Mouse (Mus musculus) c-Kit-negative CD71-positive TER-119-positive erythroid progenitor cells, embryonic 14.5 days (primary cell): ENCODE data around the gene Dyrk4.
A peak's percentile ranks its signal among the peaks of the same experiment; 100 is the strongest.

Experiments used
- DNase-seq: peaks from one replicate; pipeline ENCODE4 v3.0.0-alpha.2; 2013; ENCODE audit warnings: low read depth, low spot score

Dyrk4 gene

DNA sequence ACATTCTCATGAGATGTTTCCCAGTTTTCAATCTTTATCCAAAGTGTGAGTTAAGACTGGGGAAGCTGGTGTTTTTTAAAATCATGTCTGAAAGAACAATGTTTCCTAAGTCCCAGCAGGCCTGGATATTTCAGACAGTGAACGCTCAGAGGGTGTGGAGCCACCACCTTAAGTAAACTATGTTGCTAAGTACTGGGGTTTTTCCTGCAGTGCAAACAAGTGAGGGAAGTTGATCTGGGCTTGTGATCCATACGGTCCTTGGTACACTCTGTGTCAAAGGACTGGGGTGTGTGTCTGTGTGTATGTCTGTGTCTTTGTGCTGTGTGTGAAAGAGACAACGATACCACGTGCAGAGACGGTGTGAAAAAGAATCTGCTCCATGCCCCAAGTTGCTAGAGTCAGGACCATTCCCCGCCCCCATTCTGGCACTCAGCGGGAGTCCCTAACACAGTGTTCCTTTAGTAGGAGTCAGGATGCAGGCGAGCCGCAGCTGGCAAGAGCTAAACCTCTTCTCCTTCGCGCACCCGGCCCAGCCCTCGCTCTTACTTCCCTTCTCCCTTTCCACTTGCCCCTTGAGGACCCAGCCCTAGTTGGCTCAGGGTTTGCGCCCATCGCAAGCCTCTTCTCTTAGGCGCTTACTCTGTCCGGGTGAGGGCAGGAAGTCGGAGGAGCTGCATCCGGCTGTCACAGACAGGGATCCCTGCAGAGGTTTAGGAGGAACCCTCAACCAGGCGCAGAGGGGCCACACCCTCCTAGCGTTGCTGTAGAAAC lies at the start of gene Dyrk4:
Gene Dyrk4, minus strand, starts transcription at position 729 of the 771 bp plus-strand sequence.
- no peak for DNase-seq

DNA sequence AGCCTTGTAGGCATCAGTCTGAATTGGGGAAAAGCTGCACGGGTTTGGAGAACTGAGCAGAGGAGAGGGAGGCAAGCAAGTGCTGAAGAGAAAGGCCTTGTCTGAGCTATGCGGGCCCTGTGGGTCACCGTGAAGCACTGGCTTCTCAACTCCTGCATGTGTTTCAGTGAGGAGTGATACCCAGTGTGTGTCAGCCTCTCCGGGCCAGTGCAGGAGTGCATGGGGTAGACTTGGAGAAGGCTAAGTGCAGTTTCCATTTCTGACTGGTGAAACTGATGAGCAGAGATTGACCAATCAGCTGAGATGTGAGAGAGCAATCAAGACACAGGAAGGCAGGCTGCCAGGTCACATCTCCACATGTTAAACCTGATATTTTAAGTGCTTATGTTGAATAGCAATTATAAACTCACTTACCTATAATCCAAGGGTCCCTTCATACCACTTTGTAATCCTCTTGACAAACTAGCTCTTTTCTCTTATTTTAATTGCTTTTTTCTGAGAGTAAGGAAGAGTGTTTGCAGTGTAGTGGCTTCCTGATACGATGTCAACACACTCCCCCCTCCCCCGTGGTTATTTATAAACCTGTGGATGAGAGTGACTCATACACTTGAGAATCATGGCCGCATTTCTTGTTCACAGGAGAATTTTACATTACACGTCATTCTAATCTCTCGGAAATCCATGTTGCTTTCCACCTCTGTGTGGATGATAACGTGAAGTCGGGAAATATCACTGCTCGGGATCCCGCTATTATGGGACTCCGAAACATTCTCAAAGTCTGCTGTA lies 44.8 kb upstream of the Dyrk4 start:
- no peak for DNase-seq

DNA sequence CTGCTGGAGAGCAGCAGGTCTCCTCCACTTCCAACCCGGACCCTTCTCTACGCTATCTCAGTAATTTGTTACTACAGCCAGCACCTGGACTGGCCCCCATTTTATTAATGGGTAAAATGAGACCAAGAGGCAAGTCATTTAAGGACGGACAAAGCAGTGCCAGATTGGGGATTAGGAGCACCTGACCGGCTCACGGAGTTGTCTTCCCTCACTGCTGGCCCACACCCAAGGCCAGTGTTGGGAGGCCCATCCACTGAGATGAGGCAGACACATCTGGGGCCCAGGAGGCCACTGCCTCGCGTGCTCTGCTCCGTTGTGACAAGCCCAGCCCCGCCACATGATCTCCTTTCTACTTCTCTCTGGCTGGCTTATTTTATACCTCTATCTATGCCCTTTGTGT lies 41.8 kb upstream of the Dyrk4 start:
- DNase-seq, result no peak

DNA sequence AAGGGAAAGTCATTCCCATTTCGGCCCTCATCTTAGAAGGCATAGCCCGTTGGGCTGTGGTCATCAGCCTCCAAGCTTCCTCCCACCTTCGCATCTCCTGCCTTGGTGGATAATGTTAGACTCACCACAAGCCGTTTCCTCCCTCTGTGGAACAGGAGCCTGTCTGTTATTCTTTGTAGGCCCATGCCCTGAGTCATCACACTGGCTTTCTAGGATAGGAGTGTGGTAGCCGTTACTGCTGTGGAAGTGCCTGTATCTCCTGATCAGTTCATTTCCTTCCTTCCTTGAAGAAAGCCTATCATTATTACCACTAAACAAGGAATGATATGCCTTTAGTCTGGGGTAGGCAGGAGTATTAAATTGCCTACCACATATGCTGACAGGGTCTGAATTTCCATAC lies 41.1 kb upstream of the Dyrk4 start:
- DNase-seq, result no peak

DNA sequence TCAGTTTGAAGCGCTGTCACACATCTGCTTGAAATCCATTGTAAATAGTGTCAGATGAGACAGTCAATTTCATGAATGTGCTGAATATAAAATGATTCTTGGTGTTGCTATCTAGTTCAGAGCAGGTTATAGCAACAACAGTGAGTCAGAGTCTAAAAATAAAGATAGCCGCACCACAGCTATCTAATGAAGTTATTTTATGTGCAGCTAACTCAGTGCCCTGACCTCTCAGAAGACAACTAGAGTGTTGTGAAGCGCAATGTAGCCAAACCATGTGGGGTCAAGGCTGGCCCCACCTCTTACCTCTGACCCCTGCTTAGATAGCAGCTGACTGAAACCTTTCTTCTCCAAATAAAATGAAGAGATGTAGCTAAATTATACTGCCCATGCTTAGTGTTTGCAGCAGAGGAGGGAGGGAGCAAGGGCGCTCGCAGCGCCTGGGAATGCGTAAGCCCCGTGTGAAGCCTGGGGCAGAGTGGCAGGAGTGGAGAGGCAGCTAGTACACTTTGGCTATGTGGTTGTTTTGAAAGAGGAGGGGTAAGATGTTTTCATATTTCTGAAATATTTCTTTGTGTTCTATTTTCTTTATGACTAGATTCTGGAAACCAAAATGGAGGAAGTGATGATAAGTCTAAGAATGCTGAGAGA lies 39.9 kb upstream of the Dyrk4 start:
- DNase-seq, result no peak

DNA sequence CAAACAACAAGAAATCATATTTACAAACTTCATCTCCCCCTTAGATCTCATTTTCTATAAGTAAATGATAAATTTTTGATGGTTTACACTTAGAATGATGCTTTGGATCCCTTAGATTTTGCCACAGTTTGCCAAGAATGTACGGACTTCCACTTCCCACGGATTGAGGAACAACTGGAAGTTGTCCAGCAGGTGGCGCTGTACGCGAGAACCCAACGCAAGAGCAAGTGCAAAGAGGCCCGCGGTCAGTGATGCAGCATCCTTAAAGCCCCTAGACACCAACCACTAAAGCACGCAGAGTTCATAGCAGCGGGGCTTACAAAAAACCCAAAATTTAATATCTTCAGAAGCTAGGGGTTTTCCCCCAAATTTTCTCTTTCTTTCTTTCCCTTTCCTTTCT lies 34.1 kb upstream of the Dyrk4 start:
- peak; percentile 49 for DNase-seq

DNA sequence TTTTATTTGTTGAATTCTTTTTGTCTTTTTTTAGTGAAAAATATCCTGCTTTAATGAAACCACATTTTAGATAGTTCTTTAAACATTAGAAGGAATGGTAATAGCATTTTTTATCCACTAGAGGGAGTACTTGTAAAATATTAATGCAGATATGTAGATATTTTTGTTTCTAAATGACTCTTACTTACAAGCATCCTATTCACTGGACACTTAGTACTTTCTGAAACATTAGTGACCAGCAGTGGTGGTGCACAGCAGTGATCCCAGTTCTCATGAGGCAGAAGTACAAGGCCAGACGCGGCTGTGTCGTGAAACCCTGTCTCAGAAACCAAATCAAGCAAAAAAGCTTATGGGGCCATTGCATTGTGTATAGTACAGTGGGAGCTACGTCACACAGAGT lies 26.7 kb upstream of the Dyrk4 start:
- peak; percentile 22 for DNase-seq

DNA sequence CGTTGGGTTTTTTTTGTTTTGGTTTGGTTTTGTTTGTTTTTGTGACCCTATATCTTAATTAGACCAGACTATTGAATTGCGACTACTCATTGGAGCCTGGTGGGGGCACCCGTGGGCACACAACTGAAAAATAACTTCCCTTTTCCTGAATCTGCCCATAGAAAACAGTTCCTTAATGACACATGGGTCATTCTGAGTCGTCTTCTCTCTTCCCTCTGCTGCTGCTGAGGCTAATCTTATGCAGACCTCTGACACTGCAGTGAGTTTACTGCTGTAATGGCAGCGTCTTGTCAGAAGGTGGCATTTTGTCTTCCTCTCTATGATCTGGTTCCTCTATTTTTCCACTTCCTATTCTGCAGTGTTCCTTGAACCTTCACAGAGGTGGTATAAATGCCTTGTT lies 18.8 kb upstream of the Dyrk4 start:
- DNase-seq, result peak; percentile 27

DNA sequence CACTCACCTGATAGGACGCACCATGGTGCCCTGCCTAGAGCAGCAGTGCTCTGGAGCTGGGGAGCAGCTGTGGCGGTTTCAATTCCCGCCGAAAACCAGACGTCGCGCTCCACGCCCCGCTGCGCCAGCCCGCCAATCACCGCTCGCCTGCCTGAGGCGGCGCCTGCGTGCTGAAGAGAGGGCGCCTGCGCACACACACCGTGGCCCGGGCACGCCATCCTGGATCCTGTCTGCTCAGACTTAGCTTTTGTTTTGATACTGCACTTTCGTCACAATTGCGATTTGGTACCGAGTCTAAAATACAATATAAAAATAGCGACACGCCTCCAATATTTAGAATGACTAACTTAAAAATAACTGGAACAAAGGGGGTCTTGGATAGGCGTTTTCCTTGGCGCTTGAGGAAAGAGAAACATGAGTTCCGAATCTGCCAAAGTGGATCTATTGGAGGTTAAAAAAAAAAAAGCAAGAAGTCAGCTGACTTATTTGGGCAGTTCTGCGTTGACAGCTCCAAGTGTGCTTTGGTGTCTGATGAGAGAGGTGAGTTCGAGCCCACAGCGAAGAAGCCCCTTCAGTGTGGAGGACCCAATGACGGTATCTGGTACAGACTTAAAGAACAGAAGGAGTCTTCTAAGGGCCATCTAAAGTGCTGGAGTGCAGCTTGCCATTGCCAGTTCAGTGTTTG lies 18.0 kb upstream of the Dyrk4 start, which contains the start of the genes Rad51ap1 and D6Wsu163e:
Gene Rad51ap1, minus strand, starts transcription at position 101 of the 685 bp plus-strand sequence.
Gene D6Wsu163e, plus strand, starts transcription at position 476 of the 685 bp plus-strand sequence.
- DNase-seq, result peak; percentile 89

DNA sequence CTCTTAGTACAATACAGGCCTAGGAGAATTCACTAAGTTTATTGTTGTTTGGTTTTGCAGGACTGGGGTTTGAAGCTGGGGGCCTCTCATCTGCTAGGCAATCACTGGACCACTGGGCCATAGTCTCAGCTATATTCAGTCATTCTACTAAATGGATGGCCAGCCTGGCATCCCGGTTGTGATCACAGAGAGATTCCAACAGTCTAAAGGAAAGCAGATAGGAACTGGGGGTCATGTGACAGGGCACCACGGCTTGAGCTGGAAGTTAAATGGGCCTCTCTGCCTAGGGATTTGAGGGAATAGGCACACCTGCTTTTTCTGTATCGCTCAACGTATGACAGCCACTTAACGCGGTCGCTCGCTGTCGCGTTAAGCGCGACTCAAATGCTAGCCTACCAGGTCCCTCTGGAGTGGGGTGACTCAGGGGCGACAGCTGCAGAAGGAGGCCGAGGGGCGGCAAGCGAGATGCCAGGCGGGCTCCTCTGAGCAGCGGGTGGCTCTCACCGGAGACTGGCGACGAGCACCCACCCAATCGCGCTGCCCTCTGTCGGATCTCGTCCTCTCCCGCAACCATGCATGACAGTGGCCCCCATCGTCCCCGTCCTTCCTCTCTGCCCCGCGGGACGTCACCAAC lies 17.3 kb upstream of the Dyrk4 start:
- DNase-seq, result peak; percentile 6

DNA sequence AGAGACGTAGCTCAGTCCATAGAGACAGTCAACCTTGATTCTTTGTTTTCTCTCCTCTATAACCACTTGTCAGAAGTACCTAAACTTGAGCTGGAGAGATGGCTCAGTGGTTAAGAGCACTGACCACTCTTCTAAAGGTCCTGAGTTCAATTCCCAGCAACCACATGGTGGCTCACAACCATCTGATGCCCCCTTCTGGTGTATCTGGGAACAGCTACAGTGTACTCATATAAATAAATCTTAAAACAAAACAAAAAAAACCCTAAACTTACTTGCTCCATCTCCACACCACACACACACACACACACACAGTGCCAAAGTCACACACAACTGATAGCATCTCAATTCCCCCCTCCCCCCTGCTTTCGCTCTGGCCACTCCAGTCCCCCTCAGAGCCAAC lies 16.4 kb upstream of the Dyrk4 start:
- DNase-seq, result no peak

DNA sequence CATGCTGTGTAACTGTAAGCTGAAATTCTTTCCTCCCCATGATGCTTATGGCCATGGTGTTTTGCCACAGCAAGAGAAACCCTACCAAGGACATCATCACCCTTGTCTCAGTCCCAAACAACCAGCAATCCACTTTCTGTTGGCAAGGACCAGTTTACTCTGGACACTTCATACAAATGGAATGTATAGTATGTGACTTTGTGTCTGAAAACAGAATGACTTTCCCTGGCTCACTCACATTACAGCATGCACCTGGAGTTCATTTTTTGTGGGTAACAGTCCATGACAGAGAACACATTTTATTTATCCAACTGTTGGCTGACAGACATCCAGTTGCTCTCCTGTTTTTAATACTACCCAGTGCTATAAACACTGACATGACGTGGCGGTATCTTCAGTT lies 11.3 kb upstream of the Dyrk4 start:
- no peak for DNase-seq

DNA sequence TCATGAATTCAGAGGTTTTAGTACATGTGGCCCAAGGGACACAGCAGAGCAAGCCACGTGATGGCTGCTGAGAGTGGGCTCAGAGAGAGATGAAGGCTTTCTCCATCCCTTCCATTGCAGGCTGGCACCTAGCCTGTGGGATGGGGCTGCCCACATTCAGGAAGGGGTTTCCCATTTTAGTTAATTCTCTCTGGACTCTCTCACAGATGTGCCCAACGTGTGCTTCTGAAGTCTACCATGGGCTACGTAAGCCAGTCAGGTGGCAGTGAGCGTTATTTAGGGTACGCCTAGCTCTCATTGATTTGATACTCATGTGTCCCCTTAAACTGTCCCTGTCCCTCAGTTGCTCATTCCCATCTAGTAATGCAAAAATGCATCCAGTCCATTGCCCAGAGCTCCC lies 6.7 kb downstream of the Dyrk4 start:
- DNase-seq, result no peak

DNA sequence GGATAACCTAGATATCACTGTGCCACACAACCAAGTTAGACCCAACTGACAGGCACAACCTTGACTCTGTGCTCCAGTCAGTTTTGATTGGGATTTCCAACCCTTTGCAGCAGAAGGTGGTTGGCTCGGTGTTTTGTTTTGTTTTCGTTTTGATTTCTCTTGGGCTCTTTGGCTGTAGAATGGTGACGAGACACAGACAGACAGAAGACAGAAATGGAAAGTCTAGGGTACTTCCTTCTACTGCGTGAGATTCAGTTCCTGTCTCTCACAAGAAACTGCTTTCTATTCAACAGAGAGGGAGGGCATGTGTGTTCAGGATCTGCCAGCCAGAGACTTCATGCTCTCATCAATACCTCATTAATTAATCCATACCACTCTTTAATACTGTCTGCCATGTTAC lies 10.9 kb downstream of the Dyrk4 start:
- DNase-seq, result no peak

DNA sequence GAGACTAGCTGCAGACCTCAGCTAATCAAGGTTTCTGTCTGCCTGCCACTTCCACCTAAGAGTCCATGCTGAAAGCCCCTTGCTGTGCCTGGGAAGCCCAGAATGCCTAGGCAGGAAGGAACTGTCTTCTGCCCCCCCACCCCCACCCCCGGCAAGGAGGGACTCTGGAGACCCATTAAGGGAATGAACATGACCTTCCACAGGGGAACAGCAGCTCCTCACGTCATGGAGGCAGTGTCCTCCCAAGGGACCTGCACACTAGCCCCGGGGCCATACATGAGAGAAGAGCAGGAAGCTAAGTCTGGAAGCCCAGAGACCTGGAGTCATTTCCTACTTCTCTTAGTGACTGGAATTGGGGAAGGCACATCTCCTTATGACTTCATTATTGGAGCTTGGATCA lies 13.8 kb downstream of the Dyrk4 start:
- DNase-seq, result no peak

DNA sequence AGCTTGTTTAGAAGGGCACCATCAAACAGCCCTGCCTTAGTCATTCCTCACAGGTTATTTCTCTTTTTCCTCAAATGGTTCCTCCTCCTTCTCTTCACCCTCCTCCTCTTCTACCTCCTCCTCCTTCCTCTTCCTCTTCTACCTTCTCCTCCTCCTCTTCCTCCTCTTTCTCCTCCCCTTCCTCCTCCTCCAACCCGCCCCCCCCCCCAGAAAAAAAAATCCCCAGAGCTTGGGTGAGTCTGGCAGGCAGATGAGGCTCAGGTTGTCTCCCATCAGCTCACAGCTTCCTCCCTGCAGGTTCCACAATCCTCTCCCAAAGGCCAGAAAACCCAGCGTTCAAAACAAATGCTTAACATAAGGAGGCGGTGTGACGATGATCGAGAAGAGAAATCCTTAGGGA lies 14.3 kb downstream of the Dyrk4 start:
- DNase-seq, result no peak

DNA sequence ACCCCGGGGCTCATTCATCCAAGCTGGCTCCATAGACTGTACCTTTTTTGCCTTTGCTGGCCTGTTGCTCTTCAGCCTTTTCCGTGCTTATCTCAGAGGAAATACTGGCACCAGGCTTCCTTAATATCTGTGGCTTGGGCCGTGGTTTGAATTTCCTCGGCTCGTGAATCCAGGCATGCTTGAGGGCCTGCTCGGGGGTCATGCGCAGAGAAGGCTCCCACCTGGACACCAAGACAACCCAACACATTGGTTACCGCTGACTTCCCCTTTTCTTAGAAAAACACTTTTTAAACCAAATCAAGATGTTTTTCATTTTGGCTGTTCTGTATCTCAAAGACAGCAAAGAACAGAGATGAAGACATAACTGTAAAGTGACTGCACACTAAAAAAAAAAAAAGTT lies 44.5 kb downstream of the Dyrk4 start:
- no peak for DNase-seq

DNA sequence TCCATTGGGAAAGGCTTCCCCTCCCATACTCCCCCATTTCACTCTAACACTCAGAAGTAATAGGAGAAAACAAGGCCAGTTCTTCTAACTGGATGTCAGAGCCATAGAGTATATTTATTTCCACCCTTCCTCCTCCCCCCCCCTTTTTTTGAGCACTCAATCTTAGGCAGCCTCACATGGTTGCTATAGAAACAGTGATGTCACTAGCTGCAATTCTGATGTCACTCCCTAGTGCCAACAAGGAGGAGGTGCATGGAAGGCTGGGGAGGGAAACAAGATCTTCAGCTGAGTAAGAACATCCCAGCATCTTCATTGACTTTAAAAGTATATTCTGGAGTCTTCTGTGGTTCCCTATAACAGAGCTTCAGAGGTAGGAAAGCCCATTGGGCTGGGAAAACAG lies 68.8 kb downstream of the Dyrk4 start, which contains the start of gene Akap3:
Gene Akap3, plus strand, starts transcription at position 218 of the 400 bp plus-strand sequence.
- DNase-seq, result no peak

DNA sequence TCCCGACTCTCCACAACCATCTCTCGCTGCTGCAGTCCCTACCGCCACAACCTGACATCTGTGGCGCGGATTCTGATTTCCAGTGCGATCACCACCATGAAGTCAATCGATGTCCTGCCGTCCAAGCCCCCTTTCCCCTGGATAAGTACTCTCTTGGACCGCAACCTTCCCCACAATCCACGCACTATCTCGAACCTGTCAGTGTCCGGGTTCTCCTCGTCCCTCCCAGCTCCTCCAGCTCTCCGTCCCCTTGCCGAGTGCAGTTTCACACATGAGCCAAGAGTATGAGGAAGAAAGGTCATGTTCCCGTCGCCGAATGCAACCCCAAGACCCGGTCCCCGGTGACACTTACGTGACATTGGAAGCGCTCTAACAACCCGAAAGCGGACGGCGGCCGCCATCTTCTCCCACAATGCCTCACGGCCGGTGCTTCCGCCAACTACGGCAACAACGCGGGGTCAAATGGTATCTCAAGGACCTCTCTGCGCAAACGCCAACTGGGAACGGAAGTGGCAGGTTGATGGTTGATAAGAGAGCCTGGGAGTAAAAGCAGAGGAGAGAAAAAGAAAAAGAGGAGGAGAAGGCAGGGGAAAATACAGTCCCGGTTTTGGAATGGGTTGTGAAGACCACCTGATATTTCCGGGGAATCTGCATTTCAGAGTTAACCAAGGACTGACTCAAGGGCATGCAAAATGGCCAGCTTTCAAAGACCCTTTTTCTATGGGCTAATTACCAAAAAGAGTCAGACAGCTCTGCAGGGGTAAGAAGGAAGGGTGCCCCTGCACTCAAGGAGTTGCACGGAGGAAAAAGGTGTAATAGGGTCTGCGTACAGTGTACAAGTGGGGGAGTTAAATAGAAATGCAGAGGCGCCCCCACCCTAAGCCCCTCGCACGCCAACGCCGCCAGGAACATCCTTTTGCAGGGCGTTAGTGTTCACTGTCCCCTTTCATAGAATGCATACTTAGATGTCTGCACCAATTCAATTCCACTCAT lies 72.6 kb downstream of the Dyrk4 start, which contains the start of gene Ndufa9:
Gene Ndufa9, minus strand, starts transcription at position 425 of the 993 bp plus-strand sequence.
- DNase-seq, result peak; percentile 82

DNA sequence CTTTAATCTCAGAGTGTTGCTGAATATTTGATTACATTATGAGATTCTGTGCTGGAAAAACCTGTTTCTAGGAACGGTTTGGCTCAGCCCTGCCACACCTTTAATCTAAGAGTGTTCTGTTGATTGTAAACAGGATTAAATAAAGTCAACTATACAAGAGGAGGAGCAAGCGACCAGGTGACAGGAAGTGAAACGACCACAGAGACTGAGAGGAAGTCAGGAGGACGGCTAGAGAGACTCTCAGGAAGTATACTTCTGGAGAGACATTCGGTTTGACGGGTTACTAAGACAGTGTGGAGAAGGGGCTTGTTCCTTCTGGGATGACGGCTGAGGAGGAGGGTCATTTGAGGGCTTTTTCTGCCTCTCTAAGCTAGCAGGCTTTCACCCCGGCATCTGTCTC lies 85.0 kb downstream of the Dyrk4 start:
- no peak for DNase-seq
